Mouse (Mus musculus): ENCODE measurements at regions not wholly inside any gene's neighbourhood (a gene's known extent, or its start where the extent isn't known, plus 50 kb on each side); places are given as distances from the start of the nearest gene placed in this dataset.

DNA sequence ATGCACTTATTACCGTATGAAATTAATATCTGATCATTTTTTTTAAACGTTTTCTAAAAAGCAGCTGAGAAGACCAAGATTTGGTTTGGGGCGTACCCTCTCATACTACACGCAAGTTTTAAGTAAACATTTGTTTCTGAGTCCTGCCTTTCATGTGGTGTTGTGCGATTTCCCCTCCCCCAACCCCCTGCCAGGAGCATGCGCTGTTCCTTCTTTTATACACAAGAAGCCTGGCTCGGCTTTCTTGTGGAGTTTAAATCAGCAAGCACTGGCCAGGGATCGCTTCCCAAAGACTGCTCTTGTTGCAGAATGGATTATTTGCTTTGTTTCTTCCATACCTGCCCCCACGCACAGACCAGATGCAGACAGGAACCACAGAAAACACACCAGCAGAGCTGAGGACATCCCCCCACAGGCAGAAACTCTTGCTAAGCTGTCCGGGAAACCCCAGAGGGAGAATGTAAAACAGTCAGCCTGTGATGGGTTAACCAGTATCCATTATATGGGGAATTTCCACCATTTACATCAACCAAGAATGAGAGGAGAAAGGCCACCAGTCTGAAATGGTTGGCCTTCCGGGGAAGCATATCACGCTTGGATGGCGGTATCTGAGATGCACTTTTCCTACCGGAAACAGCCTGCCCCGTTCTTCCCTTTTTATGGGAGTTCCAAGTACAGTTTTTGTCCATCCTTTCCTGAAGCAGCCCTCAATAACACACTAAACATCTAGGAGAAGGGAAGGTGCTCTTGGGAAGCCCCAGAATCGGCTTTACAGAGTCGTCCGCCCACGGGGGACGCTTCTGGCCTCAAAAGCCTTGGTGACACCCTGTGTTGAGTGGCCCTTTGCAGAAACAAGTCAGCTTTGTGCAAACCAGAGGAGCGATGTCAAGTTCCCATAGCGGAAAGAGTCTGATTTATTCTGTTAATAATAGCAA, 91.3 kb downstream of the Tomm20 start (continued):
- no peak for TF ChIP-seq CHD1 (IDR thresholded peaks at IDR 0.05; ENCODE audit: low read depth, low read length)
- no peak for TF ChIP-seq USF1 (IDR thresholded peaks at IDR 0.05; ENCODE audit: low read depth, low read length)
- TF ChIP-seq IRF4 (IDR thresholded peaks at IDR 0.05; ENCODE audit: low read depth, low read length), result peak; percentile 91
- no peak for TF ChIP-seq ZMIZ1 (IDR thresholded peaks at IDR 0.05; ENCODE audit: low read depth, low read length)
- no peak; the same call in 1 of the 2 replicates for TF ChIP-seq ELF1 (IDR thresholded peaks at IDR 0.05; ENCODE audit: low read depth, low read length)
- peak; percentile 98 for TF ChIP-seq ETS1 (conservative IDR thresholded peaks at IDR 0.05; ENCODE audit: low read depth, low read length)
- no peak for TF ChIP-seq PAX5 (IDR thresholded peaks at IDR 0.05; ENCODE audit: low read length)
- TF ChIP-seq CTCF (conservative IDR thresholded peaks at IDR 0.05 in 1 of 2, IDR thresholded peaks at IDR 0.05 in 1 of 2; ENCODE audit: low read depth in 2 of 2, low read length in 2 of 2), result no peak
- 0 out of 2 replicates have a peak, but pooled peaks have one; percentile 57 for TF ChIP-seq KAT2A (IDR thresholded peaks at IDR 0.05; ENCODE audit: insufficient replicate concordance, low read length)
- TF ChIP-seq POLR2A (IDR thresholded peaks at IDR 0.05; ENCODE audit: low read depth, low read length), result no peak
- peak; percentile 10; the same call in 1 of the 2 replicates for TF ChIP-seq RAD21 (IDR thresholded peaks at IDR 0.05; ENCODE audit: low read depth, low read length)
- TF ChIP-seq MAFK (IDR thresholded peaks at IDR 0.05; ENCODE audit: insufficient replicate concordance, low read length), result peak; percentile 78
- TF ChIP-seq TCF12 (IDR thresholded peaks at IDR 0.05; ENCODE audit: low read depth, low read length), result peak; percentile 98
- no peak for TF ChIP-seq E2F4 (IDR thresholded peaks at IDR 0.05; ENCODE audit: insufficient replicate concordance, low read depth, low read length)
- no peak for TF ChIP-seq NELFE (IDR thresholded peaks at IDR 0.05; ENCODE audit: low read depth, low read length)
- peak; percentile 69; the same call in 1 of the 2 replicates for TF ChIP-seq JUN (IDR thresholded peaks at IDR 0.05; ENCODE audit: insufficient read depth, low read depth, low read length)
- no peak; the same call in 1 of the 2 replicates for TF ChIP-seq HCFC1 (IDR thresholded peaks at IDR 0.05; ENCODE audit: low read depth, low read length)

DNA sequence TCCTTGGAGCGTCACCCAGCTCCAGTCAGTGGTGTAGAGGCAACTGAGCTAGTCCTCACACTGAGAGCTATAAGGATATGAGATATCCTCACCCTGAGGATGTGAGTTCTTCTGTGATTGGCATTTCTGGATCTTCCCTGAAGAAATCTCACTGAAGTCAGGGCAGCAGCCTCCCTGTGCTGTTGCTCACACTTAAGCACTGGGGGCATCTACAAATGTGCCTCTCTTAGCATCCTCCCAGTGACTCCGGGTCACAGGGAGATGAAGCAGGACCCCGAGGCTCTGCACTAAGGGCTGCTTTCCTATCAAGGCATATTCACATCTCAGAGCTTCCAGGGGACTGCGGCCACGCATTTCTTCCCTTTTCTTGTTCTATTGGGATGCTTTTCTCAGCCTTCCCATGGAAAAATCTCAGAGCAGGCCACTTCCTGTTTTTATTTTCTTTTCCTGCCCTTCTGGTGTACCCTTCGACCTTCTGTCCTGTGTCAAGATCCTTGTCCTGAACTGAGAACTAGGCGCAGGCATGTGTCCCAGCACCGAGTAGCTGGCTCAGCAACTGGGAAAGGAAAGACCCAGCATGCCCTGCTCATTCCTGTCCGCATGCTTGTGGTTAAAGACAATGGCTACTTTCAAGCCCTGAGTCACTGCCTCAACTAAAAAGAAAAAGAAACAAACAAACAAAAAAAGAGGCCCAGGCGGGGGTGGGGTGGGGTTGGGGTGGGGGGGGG, 92.8 kb downstream of the Tomm20 start:
- no peaks in the 10 kb centered on the region for H3K36me3 ChIP-seq (replicated peaks in 1 of 2; ENCODE audit: control insufficient read depth in 1 of 2, insufficient read depth in 1 of 2, low read length in 1 of 2)
- no peaks in the 10 kb centered on the region for H3K79me2 ChIP-seq (replicated peaks; ENCODE audit: control insufficient read depth, extremely low read depth, insufficient read depth, poor library complexity, severe bottlenecking)
- dilution Hi-C loops (cut with MboI; ENCODE audit: extremely low pct_ligation_motif_present, extremely low pct_unique_long_range_greater_than_20kb, low sequenced_read_pairs), result no loop called here
- H3K4me3 ChIP-seq (replicated peaks in 1 of 3; ENCODE audit: low read depth in 2 of 3, low read length in 2 of 3, poor library complexity in 1 of 3), result no peak overlapping the region
- H3K4me1 ChIP-seq (ENCODE audit: control insufficient read depth in 1 of 2, insufficient read depth in 2 of 2), result peaks cover 56 to 87% of the 10 kb centered on the region in 2 experiments
- in situ Hi-C loops (cut with MboI; ENCODE audit: low pct_ligation_motif_present, low pct_unique_long_range_greater_than_20kb, low sequenced_read_pairs), result loop anchor here (5.0 kb wide), 1 partner anchor 64 kb away; no protein-coding TSS in a partner anchor
- DNase-seq (ENCODE audit: extremely low read depth), result no peak
- H3K9me3 ChIP-seq (replicated peaks; ENCODE audit: low read length), result no peaks in the 10 kb centered on the region
- H3K4me2 ChIP-seq (ENCODE audit: insufficient read depth, low read depth, poor library complexity, severe bottlenecking), result no peak overlapping the region
- TF ChIP-seq MAFK (IDR thresholded peaks at IDR 0.05; ENCODE audit: insufficient replicate concordance, low read length), result no peak
- no peak overlapping the region; the same call in 1 of the 2 replicates for H3K9ac ChIP-seq (ENCODE audit: insufficient read depth, low read depth)
- no peaks in the 10 kb centered on the region for H3K27me3 ChIP-seq (replicated peaks)
- H3K27ac ChIP-seq (ENCODE audit: insufficient read depth, low read depth), result peak overlapping the region; percentile 76
